Mouse (Mus musculus) lung, postnatal 0 days (tissue): ENCODE data around the gene Notch4.

Experiments
- CTCF ChIP-seq: IDR thresholded peaks from 2 replicates; pipeline ENCODE4 v1.5.1; 2016; ENCODE audit warnings: antibody characterized with exemption, mild to moderate bottlenecking
- EP300 ChIP-seq: IDR thresholded peaks from 2 replicates; pipeline ENCODE4 v1.6.1; 2016; ENCODE audit warnings: antibody characterized with exemption, mild to moderate bottlenecking, control low read depth

DNA sequence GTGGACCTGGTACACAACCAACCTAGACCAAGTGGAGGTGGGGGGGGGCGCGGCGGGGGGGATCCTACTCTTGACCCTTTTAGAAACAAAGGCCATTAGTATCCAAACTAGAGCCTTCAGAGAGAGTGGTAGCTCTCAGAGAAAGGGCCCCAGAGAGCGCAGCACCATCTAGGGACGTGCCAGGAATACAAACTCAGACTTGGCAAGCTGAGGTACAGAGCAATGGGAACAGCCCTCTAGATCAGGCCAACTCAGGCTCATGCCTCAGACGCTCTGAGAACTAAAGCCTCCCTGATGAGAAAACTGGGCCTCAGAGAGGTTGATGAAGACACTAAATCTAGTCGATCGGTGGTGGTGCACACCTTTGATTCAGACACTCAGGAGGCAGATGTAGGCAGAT lies 21.1 kb downstream of the Notch4 start:
- TF ChIP-seq CTCF (no peak), EP300 (no peak)
